Mouse (Mus musculus) R1 (cell line): ENCODE results near the gene Naa10.

Source experiments
- DNase-seq: peaks from one replicate; pipeline ENCODE4 v3.0.0-alpha.2; 2018; ENCODE audit warnings: low read depth, low spot score

Gene Naa10

DNA sequence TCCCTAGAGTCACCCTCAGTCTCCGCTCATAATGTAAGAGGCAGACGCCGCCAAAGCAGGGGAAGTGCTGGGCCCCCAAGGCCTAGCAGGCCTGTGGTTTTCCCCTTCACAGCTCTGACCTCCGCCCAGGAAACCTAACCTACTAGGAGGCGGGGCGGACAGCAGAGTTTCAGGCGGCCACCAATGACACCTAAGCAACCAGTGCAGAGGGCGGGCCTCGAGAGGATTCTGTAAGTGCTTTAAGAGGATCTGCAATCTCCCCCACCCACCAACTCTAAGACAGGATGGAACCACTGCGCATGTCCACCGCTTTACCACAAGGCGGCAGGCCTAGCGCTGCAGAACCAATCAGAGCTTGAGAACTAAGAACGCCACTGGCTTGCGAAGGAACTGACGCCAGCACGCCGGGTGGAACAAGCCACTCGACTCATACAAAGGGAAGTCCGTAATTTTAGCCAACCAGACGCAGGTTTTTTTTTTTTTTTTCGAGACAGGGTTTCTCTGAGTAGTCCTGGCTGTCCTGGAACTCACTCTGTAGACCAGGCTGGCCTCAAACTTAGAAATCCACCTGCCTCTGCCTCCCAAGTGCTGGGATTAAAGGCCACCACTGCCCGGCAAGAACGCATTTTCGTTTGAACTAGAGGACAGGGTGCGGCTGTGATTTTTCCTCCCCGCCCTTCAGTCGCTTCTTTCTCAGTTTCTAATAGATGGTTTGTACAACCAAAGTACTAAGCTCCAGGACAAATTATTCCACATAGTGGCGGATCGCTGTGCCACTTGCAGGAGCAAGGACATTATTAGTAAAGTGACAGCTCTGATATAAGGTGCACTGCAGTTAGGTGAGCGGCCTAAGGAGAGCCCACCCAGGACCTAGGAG, 6.7 kb downstream of the Naa10 start:
- DNase-seq, result peak; percentile 99

DNA sequence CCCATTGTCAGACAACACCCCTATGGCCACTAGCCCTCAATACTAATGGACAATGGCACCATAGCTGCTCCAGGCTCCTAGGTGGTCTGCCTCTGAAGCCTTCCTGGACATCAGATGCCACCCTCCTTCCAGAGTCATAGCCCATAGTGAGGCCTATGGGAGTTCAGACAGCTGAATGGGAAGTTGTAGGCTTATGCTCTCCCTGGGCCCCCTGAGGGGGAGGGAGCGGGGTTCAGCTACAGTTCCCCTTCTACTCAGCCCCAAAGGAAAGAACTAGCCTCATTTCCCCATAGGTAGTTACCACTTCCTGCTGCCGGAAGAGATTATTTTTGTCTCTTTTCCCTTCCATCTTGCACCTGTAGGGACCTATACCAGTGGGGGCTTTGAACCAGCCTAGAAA, 10.2 kb downstream of the Naa10 start:
- DNase-seq, result no peak

- DNase-seq, result peak; percentile 34
These were observed 10.6 kb downstream of the Naa10 start for GRCm38 (mm10) chrX:73911156-73911555.

DNA sequence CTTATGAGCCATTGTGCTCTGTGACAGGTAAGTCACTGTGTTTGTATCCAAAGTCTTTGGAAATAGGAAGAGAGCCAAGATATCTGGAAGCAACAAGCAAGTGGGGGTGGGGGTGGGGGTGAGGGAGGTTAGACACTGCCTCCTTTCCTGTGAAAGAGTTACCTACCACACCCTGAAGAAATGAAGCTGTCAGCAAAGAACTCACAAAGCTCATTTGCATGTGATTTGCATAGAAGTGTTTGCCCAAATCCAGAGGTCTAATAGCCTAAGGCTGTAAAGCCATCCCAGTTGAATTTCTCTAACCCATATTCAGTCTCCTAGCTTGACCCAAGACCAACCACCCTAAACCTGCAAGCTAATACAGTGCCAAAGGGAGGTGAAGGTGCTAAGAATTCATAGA, 11.3 kb downstream of the Naa10 start:
- no peak for DNase-seq

- no peak for DNase-seq
These were observed 11.7 kb downstream of the Naa10 start for GRCm38 (mm10) chrX:73910049-73910448.

DNA sequence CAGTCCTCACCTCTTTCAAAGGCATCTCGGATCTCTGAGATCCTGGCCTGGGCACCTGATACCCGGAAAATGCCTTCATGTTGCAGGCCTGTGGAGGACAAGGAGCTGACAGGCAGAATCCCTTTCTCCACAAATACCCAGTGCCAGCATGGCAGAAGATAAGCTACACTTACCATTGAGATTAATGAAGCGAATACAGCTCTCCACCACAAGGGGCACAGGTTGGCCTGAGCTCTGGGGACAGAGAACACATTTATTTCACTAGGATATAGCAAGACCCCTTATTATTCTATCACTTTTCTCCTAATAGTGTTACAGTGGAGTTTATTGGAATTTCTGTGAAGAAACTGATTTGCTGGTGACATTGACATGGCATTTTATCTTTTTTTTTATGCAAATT, 23.8 kb downstream of the Naa10 start:
- no peak for DNase-seq

DNA sequence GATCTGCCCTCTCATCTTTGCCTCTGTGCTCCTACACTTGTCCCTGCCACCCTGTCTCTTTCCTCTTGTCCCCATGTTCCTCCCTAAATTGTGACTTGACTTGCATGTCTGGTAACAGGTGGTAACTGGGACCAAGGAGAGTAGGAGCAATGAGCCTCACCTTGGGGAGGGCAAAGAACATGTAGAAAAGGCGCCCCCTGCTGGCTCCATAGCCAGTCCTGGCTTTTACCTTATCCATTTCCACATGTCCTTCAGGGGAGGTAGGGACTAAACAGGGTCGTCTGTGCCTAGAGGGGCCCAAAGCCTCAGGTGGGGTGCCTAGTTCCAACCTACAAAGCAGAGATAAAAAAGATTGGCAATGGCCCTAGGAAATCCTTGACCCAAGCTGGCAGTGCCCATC, 26.0 kb downstream of the Naa10 start, which contains the start of gene L1cam:
L1cam (minus strand) TSS at position 387 of the 400 bp plus-strand sequence.
- peak; percentile 52 for DNase-seq

DNA sequence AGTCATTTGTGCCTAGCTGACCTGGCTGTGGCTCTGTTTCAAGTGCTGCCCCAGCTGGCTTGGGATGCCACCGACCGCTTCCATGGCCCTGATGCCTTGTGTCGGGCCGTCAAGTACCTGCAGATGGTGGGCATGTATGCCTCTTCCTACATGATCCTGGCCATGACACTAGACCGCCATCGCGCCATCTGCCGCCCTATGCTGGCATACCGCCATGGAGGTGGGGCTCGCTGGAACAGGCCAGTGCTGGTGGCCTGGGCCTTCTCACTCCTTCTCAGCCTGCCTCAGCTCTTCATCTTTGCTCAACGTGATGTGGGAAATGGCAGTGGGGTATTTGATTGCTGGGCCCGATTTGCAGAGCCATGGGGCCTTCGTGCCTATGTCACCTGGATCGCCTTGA, 28.9 kb downstream of the Naa10 start:
- DNase-seq, result no peak

GRCm38 (mm10) chrX:73891551-73892152, 30.1 kb downstream of the Naa10 start, which contains the start of gene Avpr2:
TSS of gene Avpr2 (plus strand) at chrX:73892102.
- no peak for DNase-seq

- DNase-seq, result no peak
These were observed 40.3 kb downstream of the Naa10 start for GRCm38 (mm10) chrX:73881463-73881862.

DNA sequence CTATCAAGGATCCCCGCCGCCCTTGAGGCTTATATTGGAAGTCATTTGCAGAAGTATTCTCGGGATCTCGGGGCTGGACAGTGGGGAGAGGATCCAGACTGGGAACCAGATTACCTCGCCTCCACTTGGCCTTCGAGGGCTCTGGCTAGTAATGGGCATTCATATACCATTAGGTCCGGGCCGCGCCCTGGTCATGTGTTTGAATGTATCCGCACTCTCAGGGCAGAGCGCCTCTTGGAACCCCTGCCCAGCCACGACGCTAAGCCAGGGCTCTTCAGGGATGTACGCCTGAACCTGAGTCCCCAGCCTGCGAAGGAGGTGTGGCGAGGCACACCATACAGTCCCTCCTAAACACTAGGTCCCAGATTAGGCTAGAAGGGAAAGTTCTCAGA, 40.7 kb downstream of the Naa10 start:
- DNase-seq, result no peak

DNA sequence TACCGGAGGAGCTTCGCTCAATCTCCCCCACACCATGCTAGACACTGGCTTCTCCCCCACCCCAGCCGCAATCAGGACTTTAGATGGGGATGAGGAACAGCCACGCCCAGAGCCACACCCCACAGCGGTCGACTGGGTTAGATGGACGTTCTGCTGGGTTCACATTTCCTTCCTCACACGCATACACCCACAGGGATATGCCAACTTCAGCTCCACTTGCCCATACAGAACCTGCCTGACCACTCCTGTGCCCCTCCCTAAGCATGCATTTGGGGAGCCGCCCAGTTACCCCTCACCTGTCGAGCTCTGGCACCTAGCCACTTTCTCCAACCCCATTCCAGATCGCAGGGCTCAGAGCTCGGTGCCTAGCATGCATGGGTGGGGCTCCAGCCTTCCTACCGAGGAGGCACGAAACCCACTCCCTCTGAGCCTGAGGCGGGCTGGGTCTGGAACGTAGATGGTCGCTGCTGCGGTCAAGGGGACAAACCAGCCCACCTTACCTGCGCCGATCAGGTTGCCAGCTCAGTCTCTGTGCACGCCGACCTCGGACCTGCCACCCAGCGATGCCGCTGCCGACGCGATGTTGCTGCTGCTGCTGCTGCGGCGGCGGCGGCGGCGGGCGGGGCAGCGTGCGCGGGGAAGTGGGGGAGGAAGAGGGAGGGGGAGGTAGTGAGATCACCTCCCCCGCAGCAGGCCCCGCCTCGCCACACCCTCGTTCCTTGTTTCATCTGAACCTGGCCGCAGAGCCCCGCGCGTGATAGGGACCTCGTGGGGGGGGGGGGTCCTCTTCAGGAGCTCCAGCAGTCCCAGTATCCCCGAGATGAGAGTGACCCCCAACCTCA, 41.3 kb downstream of the Naa10 start:
- peak; percentile 41 for DNase-seq

DNA sequence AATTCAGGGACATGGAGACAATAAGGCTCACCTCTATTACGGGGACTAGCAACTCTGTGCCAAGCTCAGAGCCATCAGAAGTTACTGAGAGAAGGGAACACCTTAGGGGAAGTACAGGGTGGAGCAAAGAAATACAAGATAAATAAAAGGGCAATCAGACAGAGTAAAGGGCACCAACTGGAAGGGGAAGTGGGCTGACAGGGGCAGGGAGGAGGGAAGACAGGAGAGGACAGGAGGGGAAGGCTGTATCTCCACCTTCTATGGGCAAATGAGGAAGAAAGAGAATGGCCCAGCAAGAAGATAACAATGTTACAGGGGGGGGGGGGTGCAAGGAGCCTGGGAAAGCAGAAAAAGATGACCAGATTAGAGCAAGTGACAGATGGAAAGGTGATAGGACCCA, 44.7 kb downstream of the Naa10 start:
- DNase-seq, result no peak

- DNase-seq, result no peak
These were observed 45.9 kb downstream of the Naa10 start for GRCm38 (mm10) chrX:73875881-73876280.

DNA sequence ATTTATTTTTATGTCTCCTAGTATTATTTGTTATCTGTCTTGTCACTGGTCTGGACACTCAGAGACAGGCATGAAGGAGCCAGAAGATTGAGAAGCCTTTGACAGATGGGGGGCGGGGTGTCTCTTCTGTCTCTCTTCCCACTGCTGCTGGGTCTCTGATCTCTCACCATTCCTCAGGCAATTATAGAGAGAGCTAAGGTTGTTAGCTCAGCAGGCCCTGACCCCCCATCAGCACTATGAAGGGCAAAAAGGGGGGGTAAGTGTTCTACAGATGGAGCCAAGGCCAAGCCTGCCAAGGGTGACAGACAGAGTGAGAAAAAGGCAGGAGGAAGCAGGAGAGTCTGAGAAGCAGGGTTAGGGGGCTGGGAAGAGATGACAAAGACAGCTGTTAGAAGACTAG, 49.8 kb downstream of the Naa10 start:
- DNase-seq, result no peak

GRCm38 (mm10) chrX:73871474-73871873, 50.3 kb downstream of the Naa10 start:
- DNase-seq, result no peak

DNA sequence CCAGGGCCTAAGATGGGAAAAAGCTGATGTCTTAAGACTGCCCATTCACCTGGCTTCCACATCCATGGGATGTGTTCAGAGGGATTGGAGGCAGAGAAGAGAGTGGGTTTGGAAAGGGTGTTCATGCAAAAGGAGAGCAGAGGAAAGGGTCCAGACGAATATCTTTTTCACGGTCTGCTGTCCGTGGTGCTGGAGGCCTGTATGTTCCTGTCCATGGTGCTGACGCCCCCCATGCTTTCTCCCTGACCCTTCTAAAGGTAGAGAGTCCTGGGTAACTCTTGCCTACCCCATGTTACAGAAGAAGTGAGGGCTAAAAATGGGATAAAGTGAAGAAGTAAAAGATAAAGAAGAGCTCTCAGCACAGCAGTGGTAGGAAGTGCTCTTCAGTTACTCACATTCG, 52.4 kb downstream of the Naa10 start:
- DNase-seq, result peak; percentile 36

GRCm38 (mm10) chrX:73867852-73868251, 53.9 kb downstream of the Naa10 start:
- no peak for DNase-seq

- no peak for DNase-seq
These were observed 54.5 kb downstream of the Naa10 start for GRCm38 (mm10) chrX:73867256-73867655.
